Mouse (Mus musculus): ENCODE data around the gene Mob3a. TPM values are rescaled to one million over a fixed set of nuclear protein-coding genes. Genes with fewer than 3 reads are reported as not detected.
A peak's percentile ranks its signal among the peaks of the same experiment; 100 is the strongest.

Gene Mob3a
- polyA plus RNA-seq, 1 experiment from 2014 or later, result 55.8 TPM

GRCm38 (mm10) chr10:80674851-80675404 lies 26.8 kb downstream of the Mob3a start:
- peak overlapping the region; percentile 98 for H3K9ac ChIP-seq
- peaks cover 28% of the 10 kb centered on the region for H3K36me3 ChIP-seq
- H3K27me3 ChIP-seq, result no peaks in the 10 kb centered on the region
- peak overlapping the region; percentile 95 for H3K4me3 ChIP-seq
- peak overlapping the region; percentile 58 for H3K4me2 ChIP-seq
- ATAC-seq (ENCODE audit: insufficient number of reproducible peaks, low FRiP score, low TSS enrichment, low read depth), result no peak
- WGBS, result 10% methylated on average over 6 of the region's 6 CpGs
- peaks cover 83% of the 10 kb centered on the region for H3K4me1 ChIP-seq
- peak overlapping the region; percentile 89 for H3K27ac ChIP-seq
- H3K9me3 ChIP-seq, result no peaks in the 10 kb centered on the region

GRCm38 (mm10) chr10:80674161-80674711 lies 27.5 kb downstream of the Mob3a start:
- 52% methylated on average over 5 of the region's 5 CpGs for WGBS
- peak overlapping the region; percentile 98; the same call in 1 of the 2 replicates for H3K9ac ChIP-seq
- H3K27me3 ChIP-seq, result no peaks in the 10 kb centered on the region
- peak overlapping the region; percentile 95 for H3K4me3 ChIP-seq
- H3K4me1 ChIP-seq, result peaks cover 82% of the 10 kb centered on the region
- ATAC-seq (ENCODE audit: insufficient number of reproducible peaks, low FRiP score, low TSS enrichment, low read depth), result no peak
- H3K27ac ChIP-seq, result peak overlapping the region; percentile 62
- no peaks in the 10 kb centered on the region for H3K9me3 ChIP-seq
- H3K36me3 ChIP-seq, result peaks cover 35% of the 10 kb centered on the region
- H3K4me2 ChIP-seq, result peak overlapping the region; percentile 58

GRCm38 (mm10) chr10:80673690-80674089 lies 28.1 kb downstream of the Mob3a start:
- Histone ChIP-seq H3K4me3 (peak overlapping the region; percentile 95), H3K27me3 (no peaks in the 10 kb centered on the region), H3K9me3 (no peaks in the 10 kb centered on the region), H3K36me3 (peaks cover 40% of the 10 kb centered on the region), H3K4me2 (peak overlapping the region; percentile 58), H3K27ac (peak overlapping the region; percentile 62), H3K9ac (peak overlapping the region; percentile 23; the same call in 1 of the 2 replicates), H3K4me1 (peaks cover 82% of the 10 kb centered on the region)
- no peak for ATAC-seq (ENCODE audit: insufficient number of reproducible peaks, low FRiP score, low TSS enrichment, low read depth)
- WGBS, result 45% methylated on average over 3 of the region's 3 CpGs

GRCm38 (mm10) chr10:80671936-80672690 lies 29.7 kb downstream of the Mob3a start:
- H3K4me2 ChIP-seq, result no peak overlapping the region
- H3K36me3 ChIP-seq, result peaks cover 56% of the 10 kb centered on the region
- H3K9ac ChIP-seq, result no peak overlapping the region
- no peaks in the 10 kb centered on the region for H3K9me3 ChIP-seq
- no peaks in the 10 kb centered on the region for H3K27me3 ChIP-seq
- no peak overlapping the region for H3K4me3 ChIP-seq
- H3K27ac ChIP-seq, result no peak overlapping the region
- ATAC-seq (ENCODE audit: insufficient number of reproducible peaks, low FRiP score, low TSS enrichment, low read depth), result no peak
- 63% methylated on average over 11 of the region's 11 CpGs for WGBS
- peaks cover 75% of the 10 kb centered on the region for H3K4me1 ChIP-seq

GRCm38 (mm10) chr10:80671251-80671650 lies 30.5 kb downstream of the Mob3a start:
- Histone ChIP-seq H3K4me1 (peaks cover 78% of the 10 kb centered on the region), H3K27me3 (no peaks in the 10 kb centered on the region), H3K4me3 (no peak overlapping the region), H3K4me2 (no peak overlapping the region), H3K9ac (no peak overlapping the region), H3K36me3 (peaks cover 64% of the 10 kb centered on the region), H3K9me3 (no peaks in the 10 kb centered on the region), H3K27ac (no peak overlapping the region)
- WGBS, result 79% methylated on average over 4 of the region's 4 CpGs
- ATAC-seq (ENCODE audit: insufficient number of reproducible peaks, low FRiP score, low TSS enrichment, low read depth), result no peak

GRCm38 (mm10) chr10:80670531-80670930 lies 31.2 kb downstream of the Mob3a start:
- H3K27me3 ChIP-seq, result no peaks in the 10 kb centered on the region
- peaks cover 70% of the 10 kb centered on the region for H3K36me3 ChIP-seq
- H3K27ac ChIP-seq, result no peak overlapping the region
- H3K4me3 ChIP-seq, result no peak overlapping the region
- no peak for ATAC-seq (ENCODE audit: insufficient number of reproducible peaks, low FRiP score, low TSS enrichment, low read depth)
- WGBS, result 89% methylated on average over 2 of the region's 2 CpGs
- H3K9ac ChIP-seq, result no peak overlapping the region
- no peak overlapping the region for H3K4me2 ChIP-seq
- peaks cover 86% of the 10 kb centered on the region for H3K4me1 ChIP-seq
- H3K9me3 ChIP-seq, result no peaks in the 10 kb centered on the region

GRCm38 (mm10) chr10:80669737-80670485 lies 31.9 kb downstream of the Mob3a start:
- H3K4me1 ChIP-seq, result peaks cover 91% of the 10 kb centered on the region
- no peaks in the 10 kb centered on the region for H3K9me3 ChIP-seq
- H3K4me2 ChIP-seq, result no peak overlapping the region
- H3K36me3 ChIP-seq, result peaks cover 70% of the 10 kb centered on the region
- H3K27ac ChIP-seq, result 0 out of 2 replicates have a peak overlapping the region, but pooled peaks have one; percentile 2
- no peak overlapping the region for H3K9ac ChIP-seq
- H3K4me3 ChIP-seq, result no peak overlapping the region
- WGBS, result 93% methylated on average over 7 of the region's 7 CpGs
- ATAC-seq (ENCODE audit: insufficient number of reproducible peaks, low FRiP score, low TSS enrichment, low read depth), result no peak
- H3K27me3 ChIP-seq, result no peaks in the 10 kb centered on the region

GRCm38 (mm10) chr10:80669018-80669417 lies 32.8 kb downstream of the Mob3a start:
- no peak overlapping the region for H3K27ac ChIP-seq
- no peak overlapping the region for H3K9ac ChIP-seq
- 79% methylated on average over 12 of the region's 12 CpGs for WGBS
- H3K27me3 ChIP-seq, result no peaks in the 10 kb centered on the region
- peaks cover 70% of the 10 kb centered on the region for H3K36me3 ChIP-seq
- ATAC-seq (ENCODE audit: insufficient number of reproducible peaks, low FRiP score, low TSS enrichment, low read depth), result no peak
- no peak overlapping the region for H3K4me2 ChIP-seq
- no peak overlapping the region for H3K4me3 ChIP-seq
- H3K4me1 ChIP-seq, result peaks cover 91% of the 10 kb centered on the region
- no peaks in the 10 kb centered on the region for H3K9me3 ChIP-seq

GRCm38 (mm10) chr10:80668614-80669013 lies 33.2 kb downstream of the Mob3a start:
- no peak overlapping the region for H3K4me2 ChIP-seq
- H3K4me1 ChIP-seq, result peaks cover 91% of the 10 kb centered on the region
- ATAC-seq (ENCODE audit: insufficient number of reproducible peaks, low FRiP score, low TSS enrichment, low read depth), result no peak
- H3K9ac ChIP-seq, result no peak overlapping the region
- peaks cover 70% of the 10 kb centered on the region for H3K36me3 ChIP-seq
- no peaks in the 10 kb centered on the region for H3K9me3 ChIP-seq
- H3K27ac ChIP-seq, result no peak overlapping the region
- 80% methylated on average over 11 of the region's 11 CpGs for WGBS
- H3K27me3 ChIP-seq, result no peaks in the 10 kb centered on the region
- H3K4me3 ChIP-seq, result no peak overlapping the region

GRCm38 (mm10) chr10:80666837-80667412 lies 34.9 kb downstream of the Mob3a start:
- no peaks in the 10 kb centered on the region for H3K9me3 ChIP-seq
- peaks cover 77% of the 10 kb centered on the region for H3K4me1 ChIP-seq
- H3K9ac ChIP-seq, result no peak overlapping the region
- peaks cover 62% of the 10 kb centered on the region for H3K36me3 ChIP-seq
- no peak overlapping the region for H3K4me3 ChIP-seq
- WGBS, result 83% methylated on average over 19 of the region's 19 CpGs
- no peak for ATAC-seq (ENCODE audit: insufficient number of reproducible peaks, low FRiP score, low TSS enrichment, low read depth)
- no peak overlapping the region for H3K4me2 ChIP-seq
- no peaks in the 10 kb centered on the region for H3K27me3 ChIP-seq
- peak overlapping the region; percentile 90; the same call in 1 of the 2 replicates for H3K27ac ChIP-seq

GRCm38 (mm10) chr10:80665981-80666733 lies 35.6 kb downstream of the Mob3a start:
- no peak overlapping the region for H3K4me2 ChIP-seq
- no peaks in the 10 kb centered on the region for H3K9me3 ChIP-seq
- no peaks in the 10 kb centered on the region for H3K27me3 ChIP-seq
- H3K9ac ChIP-seq, result no peak overlapping the region
- peak overlapping the region; percentile 90 for H3K27ac ChIP-seq
- H3K36me3 ChIP-seq, result peaks cover 54% of the 10 kb centered on the region
- H3K4me1 ChIP-seq, result peaks cover 70% of the 10 kb centered on the region
- no peak for ATAC-seq (ENCODE audit: insufficient number of reproducible peaks, low FRiP score, low TSS enrichment, low read depth)
- H3K4me3 ChIP-seq, result no peak overlapping the region
- WGBS, result 74% methylated on average over 10 of the region's 10 CpGs
